Mouse (Mus musculus) C2C12 (cell line): ENCODE results near the gene Actbl2. TPM values are rescaled to one million over a fixed set of nuclear protein-coding genes. Genes with fewer than 3 reads are reported as not detected.

Experiments used
- H3K27me3 ChIP-seq: one replicate; pipeline ENCODE4 v1.6.1; 2011; ENCODE audit not compliant: control insufficient read depth, insufficient read depth, insufficient read length
- H3K36me3 ChIP-seq: one replicate; pipeline ENCODE4 v1.6.1; 2011; ENCODE audit not compliant: control insufficient read depth, insufficient read depth
- H3K4me3 ChIP-seq: one replicate; pipeline ENCODE4 v1.5.1; 2011; ENCODE audit warnings: mild to moderate bottlenecking, control low read depth; ENCODE audit not compliant: poor library complexity, insufficient read depth, severe bottlenecking
- H3K79me2 ChIP-seq: one replicate; pipeline ENCODE4 v1.6.1; 2011; ENCODE audit not compliant: control insufficient read depth, insufficient read depth
- H3K79me3 ChIP-seq: one replicate; pipeline ENCODE4 v1.6.1; 2011; ENCODE audit warnings: low read depth, control low read depth
- H3ac ChIP-seq: one replicate; pipeline ENCODE3; 2011; ENCODE audit warnings: low read depth; ENCODE audit not compliant: control insufficient read depth, insufficient read length
- CTCF ChIP-seq: IDR thresholded peaks from one replicate; pipeline ENCODE4 v1.5.1; 2011; ENCODE audit not compliant: control insufficient read depth, insufficient read depth, insufficient read length
- MYOG ChIP-seq: IDR thresholded peaks from one replicate; pipeline ENCODE4 v1.6.1; 2011; ENCODE audit not compliant: control insufficient read depth, insufficient read length; ENCODE audit errors: extremely low read depth
- USF1 ChIP-seq: IDR thresholded peaks from one replicate; pipeline ENCODE4 v1.6.1; 2011; ENCODE audit warnings: low read depth, mild to moderate bottlenecking, control low read depth, moderate library complexity
- polyA plus RNA-seq: library from polyadenylated mRNA; unstranded; fragments of >200 nt; fragmentation: generic; extraction: Trizol; gene quantifications from one replicate; pipeline ENCODE4 v1.2.1, GENCODE M21; 2012; ENCODE audit warnings: missing spikeins

Actbl2 gene
- polyA plus RNA-seq, 1 experiment, result not detected

DNA sequence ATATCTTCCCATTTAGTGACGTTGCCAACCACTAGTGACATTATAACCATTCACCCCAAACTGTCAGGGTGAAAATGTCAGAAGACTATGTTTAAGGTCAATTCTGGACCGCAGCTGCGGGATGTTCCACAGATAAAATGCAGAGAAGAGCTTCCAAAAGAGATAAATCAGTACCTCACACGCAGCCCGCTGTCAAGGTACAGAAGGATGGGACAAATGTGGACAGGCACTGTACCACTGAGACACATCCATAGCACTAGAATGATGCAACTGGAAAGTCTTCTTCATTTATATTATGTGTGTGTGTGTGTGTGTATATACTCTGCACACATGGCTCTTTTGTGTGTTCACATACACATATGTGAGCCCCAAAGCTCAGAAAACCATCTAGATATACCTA, 49.9 kb downstream of the Actbl2 start:
- Histone ChIP-seq H3K36me3 (no peaks in the 10 kb centered on the region), H3K4me3 (no peak overlapping the region), H3ac (no peak overlapping the region), H3K79me3 (no peaks in the 10 kb centered on the region), H3K79me2 (no peaks in the 10 kb centered on the region), H3K27me3 (no peaks in the 10 kb centered on the region)
- TF ChIP-seq CTCF (no peak), USF1 (no peak), MYOG (no peak)

Other genes starting within 250 kb of the Actbl2 start
- 12.9 TPM for gene Gpbp1, start 235.1 kb downstream of the Actbl2 start, polyA plus RNA-seq